Mouse (Mus musculus): Measurements from ENCODE around the gene Csf2rb.
"Not testable (repeated sequence)": the region's sequence is repeated elsewhere in the genome, so short reads cannot be mapped to it uniquely, and the experiment has no call there.

The Csf2rb gene

GRCm38 (mm10) chr15:78325671-78326339 is at the start of gene Csf2rb:
Csf2rb (plus strand) TSS chr15:78325752.
- DNase-seq = no peak

GRCm38 (mm10) chr15:78278308-78278707 is 47.2 kb upstream of the Csf2rb start:
- no peak for DNase-seq

- DNase-seq = no peak
These were observed 37.6 kb upstream of the Csf2rb start for GRCm38 (mm10) chr15:78287941-78288340.

GRCm38 (mm10) chr15:78289775-78290174 is 35.8 kb upstream of the Csf2rb start:
- not testable (repeated sequence) for DNase-seq

- DNase-seq = not testable (repeated sequence)
These were observed 32.3 kb upstream of the Csf2rb start for GRCm38 (mm10) chr15:78293228-78293627.

DNA sequence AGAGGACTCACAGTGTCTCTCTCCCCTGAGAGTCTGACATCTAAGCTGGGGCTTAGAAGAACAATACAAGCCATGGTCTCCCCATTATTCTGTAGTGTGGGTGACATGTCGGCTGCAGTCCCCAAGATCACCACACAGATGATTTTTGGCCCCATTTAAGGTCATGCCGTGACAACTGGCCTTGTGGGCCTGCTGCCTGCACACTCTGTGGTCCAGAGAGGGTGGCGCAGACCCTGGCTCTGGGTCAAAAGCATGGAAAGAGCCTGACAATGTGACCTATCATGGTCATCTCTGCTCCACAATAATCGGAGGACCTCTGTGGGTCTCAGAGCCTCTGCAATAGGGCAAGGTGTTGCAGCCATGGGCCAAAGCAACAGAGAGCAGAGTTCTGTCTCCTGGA is 31.8 kb upstream of the Csf2rb start:
- DNase-seq = no peak

DNA sequence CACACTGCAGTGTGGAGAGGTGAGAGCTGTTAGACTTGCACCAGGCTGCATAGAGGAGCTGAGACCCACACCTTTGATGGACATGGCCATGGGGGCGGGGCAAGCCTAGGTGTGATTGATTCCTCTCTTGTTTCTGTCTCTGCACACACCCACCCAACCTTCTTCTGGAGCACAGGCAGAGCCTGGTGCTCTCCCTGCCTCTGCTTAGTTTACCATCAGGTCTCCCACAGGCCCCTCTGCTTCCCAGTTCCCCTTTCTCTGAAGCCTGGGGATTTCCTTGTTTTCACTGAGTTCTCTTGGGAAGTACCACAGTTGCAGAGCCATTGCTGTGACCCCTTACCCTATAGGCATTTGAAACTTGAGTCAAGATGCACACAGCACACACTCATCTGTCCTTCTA is 27.0 kb upstream of the Csf2rb start:
- DNase-seq = no peak

DNA sequence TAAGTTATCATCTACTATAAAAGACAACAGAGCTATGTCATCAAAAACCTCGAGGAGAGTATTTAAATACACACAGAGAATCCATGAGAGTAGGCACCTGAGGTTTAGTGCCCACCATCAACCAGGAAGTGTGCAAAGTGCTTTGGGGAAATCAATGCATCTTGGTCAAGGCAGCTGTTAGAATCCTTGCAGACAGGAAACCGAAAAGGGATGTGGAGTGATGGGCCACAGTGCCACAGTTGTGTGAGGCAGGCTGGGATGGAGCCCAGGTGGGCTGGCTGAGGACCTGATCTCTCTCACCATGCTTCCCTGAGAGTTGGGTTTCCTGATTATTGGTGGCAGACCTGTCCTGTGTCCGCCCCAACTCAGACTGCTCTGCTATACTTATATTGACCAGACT is 25.9 kb upstream of the Csf2rb start:
- DNase-seq = no peak

DNA sequence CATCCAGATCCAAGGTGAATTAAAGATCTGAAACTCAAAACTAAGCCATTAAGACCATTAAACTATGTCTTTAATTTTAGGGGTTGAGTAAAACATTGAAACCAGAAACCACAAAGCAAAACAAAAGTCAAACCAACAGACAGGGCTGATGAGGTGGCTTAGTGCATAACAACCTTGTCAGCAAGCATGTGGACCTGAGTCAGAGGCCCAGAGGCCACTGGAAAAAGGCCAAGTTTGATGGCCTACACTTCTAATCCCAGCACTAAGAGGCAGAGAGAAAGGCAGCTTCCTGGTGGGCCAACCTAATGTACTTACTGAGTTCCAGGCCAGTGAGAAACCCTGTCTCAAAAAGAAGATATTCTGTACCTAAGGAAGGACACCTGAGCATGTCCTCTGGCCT is 24.8 kb upstream of the Csf2rb start:
- no peak for DNase-seq

DNA sequence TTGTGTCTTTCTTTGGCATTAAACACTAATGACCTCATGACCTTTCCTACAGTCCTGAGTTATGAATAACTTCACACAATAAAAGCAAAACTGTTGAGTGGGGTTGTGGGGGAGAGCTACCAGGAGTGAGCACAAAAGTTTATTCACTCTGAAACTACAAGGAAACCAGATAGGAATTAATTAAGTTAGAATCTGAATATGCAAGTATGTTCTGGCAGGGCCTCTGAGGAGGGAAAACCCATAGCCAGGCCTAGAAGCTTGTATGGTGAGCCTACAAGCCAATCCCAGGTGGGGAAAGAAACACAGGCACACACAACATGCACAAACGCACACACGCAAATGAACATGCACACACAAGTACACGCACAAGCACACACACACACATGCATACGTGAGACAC is 22.8 kb upstream of the Csf2rb start:
- DNase-seq = no peak

DNA sequence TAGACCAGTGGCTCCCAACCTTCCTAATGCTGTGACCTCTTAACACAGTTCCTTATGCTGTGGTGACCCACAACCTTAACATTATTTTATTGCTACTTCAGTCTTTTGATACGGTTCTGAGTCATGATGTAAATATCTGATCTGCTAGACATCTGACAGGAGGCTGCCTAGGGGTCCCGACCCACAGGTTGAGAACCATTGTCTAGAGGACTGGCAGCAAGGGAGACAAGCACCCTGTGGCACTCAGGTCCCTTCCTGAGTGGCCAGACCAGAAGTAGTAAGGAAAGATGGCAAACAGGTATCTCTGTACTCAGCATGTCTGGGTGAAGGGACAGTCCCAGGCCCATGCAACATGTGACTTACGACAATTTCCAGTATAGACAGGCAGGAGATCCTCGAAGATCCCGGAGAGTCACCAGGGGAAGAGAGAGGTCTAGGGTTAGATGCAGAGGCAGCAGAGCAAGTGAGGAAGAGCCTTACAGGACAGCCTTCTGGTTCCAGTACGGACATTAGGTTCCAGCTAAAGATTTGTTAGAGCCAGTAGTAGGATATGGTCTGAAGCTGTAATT is 21.8 kb upstream of the Csf2rb start:
- DNase-seq = no peak

DNA sequence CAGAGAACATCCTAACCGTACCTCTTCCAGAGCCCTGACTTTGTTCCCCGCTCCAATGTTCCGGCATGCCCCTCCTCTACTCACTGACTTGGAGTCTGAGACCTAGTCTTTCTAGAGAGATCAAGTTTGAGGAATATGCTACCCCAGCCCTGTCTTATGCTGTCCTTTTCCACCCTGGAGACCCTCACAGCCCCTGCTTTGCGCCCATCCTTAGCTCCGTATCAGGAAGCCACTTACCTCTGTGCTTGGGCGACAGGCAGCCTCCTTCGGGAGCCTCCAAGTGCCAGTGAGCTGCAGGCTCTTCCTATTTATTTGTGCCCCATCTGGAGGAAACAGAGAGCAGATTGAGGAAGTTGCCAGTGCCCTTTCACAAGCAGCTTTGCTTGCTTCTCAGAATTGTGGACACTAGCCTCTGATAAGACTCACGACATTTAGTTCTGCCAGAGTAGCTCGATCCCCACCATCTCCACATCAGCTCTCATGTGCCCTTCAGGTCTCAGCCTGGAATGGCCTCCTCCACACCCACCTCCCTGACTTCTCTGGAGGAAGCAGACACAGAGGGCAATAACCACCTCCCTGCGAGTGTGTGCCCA is 20.1 kb upstream of the Csf2rb start, which contains the start of gene Csf2rb2:
Gene Csf2rb2, minus strand, starts transcription at position 381 of the 593 bp plus-strand sequence.
- no peak for DNase-seq

DNA sequence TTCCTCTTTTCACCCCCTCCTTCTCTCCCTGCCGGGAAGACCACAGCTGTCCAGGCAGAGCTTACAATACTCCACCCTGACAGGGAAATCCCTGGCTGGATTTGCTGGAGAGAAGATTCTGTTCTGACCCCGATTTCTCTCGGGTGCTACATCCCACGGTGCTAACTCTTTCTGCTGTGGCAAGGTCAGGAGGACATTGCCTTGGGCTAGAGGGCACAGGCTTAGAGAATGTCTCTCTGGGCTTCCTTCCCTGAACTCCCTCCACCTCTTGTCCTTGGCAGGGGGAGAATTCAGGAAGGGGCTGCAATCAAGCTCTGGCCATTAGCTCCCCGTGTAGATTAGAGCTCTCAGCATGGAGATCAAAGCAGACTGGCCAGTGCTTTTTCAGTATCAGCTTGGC is 15.7 kb upstream of the Csf2rb start:
- DNase-seq = no peak

DNA sequence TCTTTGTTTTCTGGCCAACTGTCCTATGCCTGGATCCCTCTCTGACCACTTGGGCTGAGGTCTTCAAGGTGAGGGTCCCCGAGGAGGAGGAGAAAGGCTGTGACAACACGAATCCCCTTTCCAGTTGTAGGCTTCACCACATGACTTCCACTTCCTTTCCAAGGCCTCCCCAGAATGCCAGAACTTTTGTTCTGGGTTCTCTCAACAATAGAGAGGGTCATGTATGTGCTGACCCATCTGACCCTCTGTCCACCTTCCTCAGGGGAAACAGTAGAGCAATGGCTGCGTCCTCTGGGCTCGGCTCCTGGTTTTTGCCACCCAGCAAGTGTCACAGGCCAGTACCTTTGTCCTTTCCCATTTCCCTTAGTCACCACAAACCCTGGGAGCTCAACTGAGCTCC is 14.6 kb upstream of the Csf2rb start:
- no peak for DNase-seq

DNA sequence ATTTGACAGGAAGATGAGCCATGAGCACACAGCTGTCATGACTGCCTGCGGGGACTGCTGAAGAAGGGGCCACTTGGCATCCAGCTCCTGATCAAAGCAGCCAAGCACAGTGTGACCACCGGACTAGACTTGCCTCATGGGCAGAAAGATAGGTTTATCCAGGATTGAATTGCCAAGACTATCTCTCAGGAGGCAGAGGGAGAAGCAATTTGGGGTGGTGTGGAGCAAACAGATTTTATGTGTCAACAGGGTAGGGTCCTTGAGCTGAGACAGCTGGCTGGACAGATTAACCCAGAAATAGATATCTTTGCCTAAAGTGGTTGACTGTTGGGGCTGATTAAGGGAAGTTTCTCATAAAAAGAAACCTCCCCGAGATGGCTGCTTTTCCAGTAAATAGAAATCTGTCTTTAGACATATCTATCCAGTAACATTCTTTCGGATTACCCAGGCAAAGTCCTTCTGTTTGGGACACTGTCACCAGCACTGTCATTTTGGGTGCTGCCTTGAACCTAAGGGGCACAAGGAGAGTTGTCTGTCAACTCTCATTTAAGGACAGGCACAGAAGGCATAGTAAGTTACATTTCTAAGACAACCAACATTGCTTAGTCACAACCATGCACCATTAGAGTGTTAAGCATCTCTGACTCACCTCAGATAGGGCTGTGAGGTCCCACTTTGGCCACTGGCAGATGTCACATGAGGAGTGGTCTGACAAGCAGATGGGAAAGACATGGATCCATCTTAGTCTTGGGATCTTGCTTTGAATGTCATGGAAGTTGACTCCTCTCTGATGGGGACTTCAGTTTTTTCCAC is 12.9 kb upstream of the Csf2rb start:
- DNase-seq = not testable (repeated sequence)

DNA sequence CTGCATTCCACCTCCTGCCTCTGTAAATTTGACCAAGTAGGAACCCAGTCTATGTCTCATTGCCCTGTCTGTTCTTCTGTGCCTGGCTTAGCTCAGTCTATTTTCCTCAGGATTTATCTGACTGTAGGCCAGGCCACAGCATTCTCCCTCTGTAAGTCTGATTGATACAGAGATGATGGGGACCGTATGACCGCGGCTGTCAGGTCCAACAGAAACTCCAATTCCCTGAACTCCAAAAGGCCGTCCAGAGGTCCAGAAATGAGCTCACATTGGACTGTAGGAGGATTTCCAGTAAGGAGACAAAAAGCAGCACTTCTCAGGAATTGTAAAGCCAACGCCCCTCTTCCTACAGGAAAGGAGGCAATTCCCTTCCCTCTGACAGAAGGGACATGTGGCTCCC is 11.9 kb upstream of the Csf2rb start:
- DNase-seq = not testable (repeated sequence)

- DNase-seq = not testable (repeated sequence)
These were observed 7.0 kb upstream of the Csf2rb start for GRCm38 (mm10) chr15:78318338-78319171.

GRCm38 (mm10) chr15:78320825-78321496 is 4.6 kb upstream of the Csf2rb start:
- DNase-seq = peak; percentile 76 to 81

- DNase-seq = no peak
These were observed 2.2 kb upstream of the Csf2rb start for GRCm38 (mm10) chr15:78323366-78323765.

DNA sequence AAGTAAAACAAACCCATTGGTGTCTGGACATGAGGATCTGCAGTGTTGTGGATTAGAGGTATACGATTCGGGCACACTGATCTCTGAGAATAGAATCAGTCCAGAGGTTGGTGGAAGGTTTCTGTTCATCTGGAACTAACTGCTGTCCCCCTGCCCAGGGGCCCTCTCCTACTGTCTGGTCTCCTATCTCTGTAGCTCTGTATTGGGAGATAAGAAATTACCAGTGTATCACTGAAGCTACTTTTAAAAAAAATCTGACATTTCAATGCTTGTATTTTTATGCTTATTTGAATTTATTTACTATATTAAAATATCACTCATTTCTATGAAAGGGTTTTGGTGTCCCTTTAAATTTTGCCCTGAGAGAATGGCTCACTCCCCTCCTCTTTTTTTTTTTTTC is 1.3 kb upstream of the Csf2rb start:
- no peak for DNase-seq

DNA sequence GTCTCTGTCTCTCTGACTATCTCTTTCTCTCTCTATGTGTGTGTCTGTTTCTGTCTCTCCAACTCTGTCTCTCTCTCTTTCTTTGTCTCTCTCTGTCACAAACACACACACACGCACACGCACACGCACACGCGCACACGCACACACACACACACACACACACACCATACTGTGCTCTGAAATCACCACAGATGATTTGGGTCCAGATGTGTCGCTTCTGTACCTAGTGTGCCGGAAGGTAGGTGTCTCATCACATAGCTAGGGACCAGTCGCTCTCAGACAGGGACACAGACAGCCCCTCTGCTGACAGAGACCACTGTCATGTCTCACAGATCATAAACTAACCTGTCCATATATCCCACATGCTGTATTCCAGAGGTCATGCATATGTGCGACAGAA is 1.2 kb downstream of the Csf2rb start:
- DNase-seq = no peak

- not testable (repeated sequence) for DNase-seq
These were observed 2.3 kb downstream of the Csf2rb start for GRCm38 (mm10) chr15:78327753-78328341.
